Mouse (Mus musculus) heart, embryonic 13.5 days (tissue): ENCODE data around the gene Gsn. TPM values are rescaled to one million over a fixed set of nuclear protein-coding genes. Genes with fewer than 3 reads are reported as not detected.

ENCODE experiments used
- ATAC-seq: fragments of 200-750 bp; cut with Nextera tagmentation; 2 replicates; pipeline ENCODE4 v1.8.0; 2017; ENCODE audit warnings: moderate TSS enrichment; ENCODE audit not compliant: insufficient number of reproducible peaks, low FRiP score, low TSS enrichment; ENCODE audit errors: extremely low read depth
- H3K27ac ChIP-seq: fragments of 300-500 bp; sonication (generic); replicated peaks from 2 replicates; pipeline ENCODE4 v1.5.1; 2015; ENCODE audit warnings: moderate library complexity, mild to moderate bottlenecking, inconsistent platforms
- H3K27me3 ChIP-seq: fragments of 300-500 bp; sonication (generic); replicated peaks from 2 replicates; pipeline ENCODE4 v1.6.1; 2015; ENCODE audit warnings: mild to moderate bottlenecking, inconsistent platforms
- H3K36me3 ChIP-seq: fragments of 300-500 bp; sonication (generic); 2 replicates; pipeline ENCODE4 v1.6.1; 2015; ENCODE audit warnings: mild to moderate bottlenecking, inconsistent platforms
- H3K4me1 ChIP-seq: fragments of 300-500 bp; sonication (generic); 2 replicates; pipeline ENCODE4 v1.6.1; 2015; ENCODE audit warnings: inconsistent platforms
- H3K4me2 ChIP-seq: fragments of 300-500 bp; sonication (generic); 2 replicates; pipeline ENCODE4 v1.6.1; 2015; ENCODE audit warnings: inconsistent platforms, mild to moderate bottlenecking, moderate library complexity
- H3K4me3 ChIP-seq: fragments of 300-500 bp; sonication (generic); 2 replicates; pipeline ENCODE4 v1.5.1; 2015; ENCODE audit warnings: moderate library complexity, mild to moderate bottlenecking, inconsistent platforms
- H3K9ac ChIP-seq: fragments of 300-500 bp; sonication (generic); 2 replicates; pipeline ENCODE4 v1.6.1; 2015; ENCODE audit warnings: inconsistent platforms, mild to moderate bottlenecking, moderate library complexity
- H3K9me3 ChIP-seq: fragments of 300-500 bp; sonication (generic); 2 replicates; pipeline ENCODE4 v1.6.1; 2016; ENCODE audit warnings: inconsistent platforms
- WGBS: fragments of 180-500 bp; shearing (Covaris S2); methylation state at CpG from one replicate; pipeline ENCODE4 v1.1.7; 2015; ENCODE audit warnings: mixed read lengths; 5-methylcytosine and 5-hydroxymethylcytosine counted together
- polyA plus RNA-seq: library from polyadenylated mRNA; unstranded; fragments of >200 nt; fragmentation: Nextera tagmentation; extraction: Ambion mirVana; gene quantifications from 2 replicates; pipeline ENCODE4 v1.2.1, GENCODE M21; 2015

Gsn gene
- polyA plus RNA-seq, 1 experiment from 2014 or later, result 205 TPM

- Histone ChIP-seq H3K27ac (peak overlapping the region; percentile 87), H3K9me3 (no peaks in the 10 kb centered on the region), H3K27me3 (peaks cover 34% of the 10 kb centered on the region), H3K4me3 (no peak overlapping the region), H3K4me2 (no peak overlapping the region), H3K9ac (no peak overlapping the region), H3K36me3 (no peaks in the 10 kb centered on the region), H3K4me1 (peaks cover 59% of the 10 kb centered on the region)
- 78% methylated on average over 7 of the region's 7 CpGs for WGBS
- no peak for ATAC-seq
Measured at GRCm38 (mm10) chr2:35278371-35279210, 22.4 kb downstream of the Gsn start.

DNA sequence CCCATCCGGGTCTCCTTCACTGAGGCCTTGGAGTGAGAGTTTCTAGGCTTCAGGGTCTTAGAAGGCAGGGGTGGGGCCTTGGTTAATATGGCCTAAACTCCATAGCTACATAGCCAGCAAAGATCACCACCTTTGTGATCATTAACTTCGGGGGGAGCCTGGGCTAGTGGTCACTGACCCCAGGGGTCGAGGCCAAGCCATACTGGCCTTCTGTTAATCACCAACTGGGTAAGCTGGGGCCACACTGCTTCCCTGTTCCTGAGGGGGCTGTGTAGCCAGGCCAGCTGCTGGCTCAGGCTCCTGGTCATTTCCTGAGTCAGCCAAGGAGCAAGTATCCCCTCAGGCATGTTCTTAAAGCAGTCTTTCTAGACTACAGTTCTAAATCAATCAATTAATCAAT, 23.8 kb downstream of the Gsn start:
- Histone ChIP-seq H3K9me3 (no peaks in the 10 kb centered on the region), H3K36me3 (peaks cover 8% of the 10 kb centered on the region), H3K4me3 (no peak overlapping the region), H3K4me2 (no peak overlapping the region), H3K27ac (no peak overlapping the region), H3K4me1 (peaks cover 50% of the 10 kb centered on the region), H3K27me3 (peaks cover 40% of the 10 kb centered on the region), H3K9ac (no peak overlapping the region)
- 71% methylated on average over 3 of the region's 3 CpGs for WGBS
- ATAC-seq, result no peak

GRCm38 (mm10) chr2:35282214-35282613, 26.0 kb downstream of the Gsn start:
- H3K4me1 ChIP-seq, result peaks cover 36% of the 10 kb centered on the region
- peaks cover 24% of the 10 kb centered on the region for H3K36me3 ChIP-seq
- peak overlapping the region; percentile 75 for H3K9ac ChIP-seq
- WGBS, result 2% methylated on average over 32 of the region's 32 CpGs
- H3K9me3 ChIP-seq, result no peaks in the 10 kb centered on the region
- no peak overlapping the region for H3K27ac ChIP-seq
- peak overlapping the region; percentile 50 for H3K4me3 ChIP-seq
- peak overlapping the region; percentile 76 for H3K4me2 ChIP-seq
- no peak for ATAC-seq
- peaks cover 40% of the 10 kb centered on the region for H3K27me3 ChIP-seq

- H3K27me3 ChIP-seq, result peaks cover 40% of the 10 kb centered on the region
- WGBS, result 75% methylated on average over 4 of the region's 4 CpGs
- no peaks in the 10 kb centered on the region for H3K9me3 ChIP-seq
- no peak for ATAC-seq
- peaks cover 24% of the 10 kb centered on the region for H3K36me3 ChIP-seq
- H3K27ac ChIP-seq, result no peak overlapping the region
- H3K9ac ChIP-seq, result no peak overlapping the region
- no peak overlapping the region for H3K4me3 ChIP-seq
- peaks cover 20% of the 10 kb centered on the region for H3K4me1 ChIP-seq
- H3K4me2 ChIP-seq, result no peak overlapping the region
Measured at GRCm38 (mm10) chr2:35283997-35284396, 27.8 kb downstream of the Gsn start.

DNA sequence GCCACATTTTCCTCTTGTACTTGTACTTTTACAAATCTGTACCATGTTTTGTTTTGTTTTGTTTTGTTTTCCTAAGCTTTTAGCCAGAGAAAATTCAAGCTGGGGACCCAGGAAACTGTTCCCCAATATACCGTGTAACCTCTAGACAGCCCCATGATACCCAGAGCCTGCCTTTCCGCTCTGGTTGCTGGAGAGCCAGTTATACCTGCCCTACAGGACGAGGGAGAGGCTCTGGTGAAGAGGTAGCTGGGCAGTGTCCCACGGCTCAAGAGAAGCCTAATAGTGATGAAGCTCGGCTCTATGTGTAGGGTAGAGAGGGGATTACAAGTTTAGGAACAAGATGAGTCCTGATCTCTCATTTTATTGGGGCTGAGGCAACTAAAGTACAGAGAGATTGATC, 29.0 kb downstream of the Gsn start:
- Histone ChIP-seq H3K27ac (no peak overlapping the region), H3K9me3 (no peaks in the 10 kb centered on the region), H3K36me3 (peaks cover 35% of the 10 kb centered on the region), H3K27me3 (peaks cover 36% of the 10 kb centered on the region), H3K4me3 (no peak overlapping the region), H3K4me1 (peaks cover 20% of the 10 kb centered on the region), H3K4me2 (no peak overlapping the region), H3K9ac (no peak overlapping the region)
- no peak for ATAC-seq
- WGBS, result 82% methylated on average over 5 of the region's 5 CpGs

DNA sequence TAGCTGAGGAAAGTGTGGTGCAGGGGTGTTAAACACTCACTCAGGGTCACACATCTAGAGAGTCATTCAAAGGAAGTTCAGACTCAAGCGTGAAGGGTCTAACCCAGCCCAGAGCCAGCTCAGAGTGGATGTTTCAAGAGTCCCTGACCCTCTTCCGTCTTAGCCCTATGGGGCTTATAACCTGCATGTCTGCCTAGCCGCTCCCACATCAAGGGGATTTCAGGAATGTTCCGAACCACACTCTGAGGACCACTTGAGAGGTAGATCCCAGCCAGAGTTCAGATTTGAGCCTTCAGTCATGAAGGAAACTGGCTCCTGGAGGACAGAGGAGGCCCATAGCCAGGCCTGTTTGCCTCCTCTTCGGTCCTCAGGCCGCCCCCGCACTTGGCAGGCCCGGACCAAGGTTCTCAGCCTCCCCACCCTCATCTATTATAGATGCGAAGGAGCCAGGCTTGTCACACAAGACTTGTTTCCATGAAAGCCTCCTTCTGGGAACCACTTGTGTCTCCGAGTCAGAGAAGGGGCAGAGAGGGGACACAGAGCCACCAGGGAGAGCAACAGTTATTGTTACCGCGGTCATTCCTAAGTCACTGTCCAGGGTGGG, 30.9 kb downstream of the Gsn start:
- Histone ChIP-seq H3K9ac (no peak overlapping the region), H3K9me3 (no peaks in the 10 kb centered on the region), H3K4me2 (no peak overlapping the region), H3K27ac (no peak overlapping the region), H3K27me3 (peaks cover 20% of the 10 kb centered on the region), H3K4me1 (peaks cover 21% of the 10 kb centered on the region), H3K36me3 (peaks cover 52% of the 10 kb centered on the region), H3K4me3 (no peak overlapping the region)
- WGBS, result 71% methylated on average over 12 of the region's 12 CpGs
- no peak for ATAC-seq

- Histone ChIP-seq H3K27me3 (peaks cover 1% of the 10 kb centered on the region; the same call in 1 of the 2 replicates), H3K4me2 (no peak overlapping the region), H3K27ac (no peak overlapping the region), H3K4me3 (no peak overlapping the region), H3K9ac (no peak overlapping the region), H3K4me1 (peaks cover 20% of the 10 kb centered on the region), H3K36me3 (peaks cover 62% of the 10 kb centered on the region), H3K9me3 (no peaks in the 10 kb centered on the region)
- no peak for ATAC-seq
- WGBS, result 37% methylated on average over 13 of the region's 13 CpGs
Measured at GRCm38 (mm10) chr2:35288758-35289635, 32.8 kb downstream of the Gsn start.

DNA sequence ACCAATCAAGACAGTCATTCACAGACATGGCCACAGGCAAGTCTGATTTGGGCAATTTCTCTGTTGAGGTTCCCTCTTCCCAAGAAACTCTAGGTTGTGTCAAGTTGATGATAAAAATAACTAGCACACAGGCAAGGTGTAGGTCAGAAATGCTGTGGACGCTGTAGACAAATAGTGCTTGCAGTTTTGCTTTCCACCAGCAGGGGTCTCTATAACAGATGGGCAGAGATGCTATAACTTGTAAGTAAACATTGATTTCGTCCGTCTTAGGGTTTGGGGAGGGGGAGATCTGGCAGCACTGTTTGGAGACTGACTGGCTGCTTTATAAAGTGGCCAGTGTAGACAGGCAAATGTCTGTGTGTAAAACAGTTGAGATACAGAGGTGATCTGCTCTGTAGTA, 35.7 kb downstream of the Gsn start:
- Histone ChIP-seq H3K4me3 (no peak overlapping the region), H3K27ac (peak overlapping the region; percentile 73; the same call in 1 of the 2 replicates), H3K36me3 (peaks cover 66% of the 10 kb centered on the region), H3K9me3 (no peaks in the 10 kb centered on the region), H3K9ac (peak overlapping the region; percentile 47; the same call in 1 of the 2 replicates), H3K4me1 (peaks cover 20% of the 10 kb centered on the region), H3K27me3 (no peaks in the 10 kb centered on the region; the same call in 1 of the 2 replicates), H3K4me2 (no peak overlapping the region)
- WGBS, result 19% methylated on average over 3 of the region's 3 CpGs
- no peak for ATAC-seq

GRCm38 (mm10) chr2:35292700-35293099, 36.5 kb downstream of the Gsn start:
- Histone ChIP-seq H3K9ac (peak overlapping the region; percentile 47), H3K4me3 (no peak overlapping the region), H3K4me1 (peaks cover 20% of the 10 kb centered on the region), H3K9me3 (no peaks in the 10 kb centered on the region), H3K27ac (peak overlapping the region; percentile 73), H3K4me2 (0 out of 2 replicates have a peak overlapping the region, but pooled peaks have one; percentile 8), H3K27me3 (no peaks in the 10 kb centered on the region; the same call in 1 of the 2 replicates), H3K36me3 (peaks cover 75% of the 10 kb centered on the region)
- WGBS, result 31% methylated on average over 3 of the region's 3 CpGs
- ATAC-seq, result no peak

DNA sequence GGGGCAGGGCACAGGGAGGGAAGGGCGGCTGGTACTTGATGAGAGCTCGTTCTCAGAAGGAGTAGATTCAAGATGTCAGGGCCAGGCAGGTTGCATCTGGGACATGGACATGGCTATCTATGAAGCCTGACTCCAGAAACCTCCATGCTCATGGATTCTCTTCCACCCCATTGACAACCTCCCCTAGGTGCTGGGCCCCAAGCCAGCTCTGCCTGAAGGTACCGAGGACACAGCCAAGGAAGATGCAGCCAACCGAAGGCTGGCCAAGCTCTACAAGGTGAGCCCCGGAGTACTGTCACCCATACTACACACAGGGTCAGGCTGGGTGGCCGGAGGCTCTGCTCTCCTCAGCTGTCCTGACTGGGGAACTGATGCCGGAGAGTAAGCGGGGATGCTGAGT, 37.1 kb downstream of the Gsn start:
- Histone ChIP-seq H3K9me3 (no peaks in the 10 kb centered on the region), H3K27me3 (no peaks in the 10 kb centered on the region; the same call in 1 of the 2 replicates), H3K27ac (peak overlapping the region; percentile 73), H3K4me3 (no peak overlapping the region), H3K9ac (no peak overlapping the region), H3K36me3 (peaks cover 76% of the 10 kb centered on the region), H3K4me2 (no peak overlapping the region), H3K4me1 (peaks cover 22% of the 10 kb centered on the region)
- 77% methylated on average over 8 of the region's 8 CpGs for WGBS
- ATAC-seq, result no peak
